In genomic region chr8:9978475-9979230, GRCm38 (mm10) we compare ENCODE assay signal across 8 mouse cellular contexts. TPM values are rescaled to one million over a fixed set of nuclear protein-coding genes. Genes with fewer than 3 reads are reported as not detected.
A peak's percentile ranks its signal among the peaks of the same experiment; 100 is the strongest.
DNase-seq lines count a peak whose midpoint lies in the region; ATAC-seq and TF ChIP-seq lines count a peak whose summit lies in the region.

No protein-coding gene starts in this region.

- no peak overlapping the region for H3K27ac ChIP-seq in kidney, adult 2 months (ENCODE audit: insufficient read depth, low read depth, low read length)
- H3K27ac ChIP-seq in embryonic facial prominence, embryonic 13.5 days, result no peak overlapping the region
- no peak overlapping the region for H3K27ac ChIP-seq in intestine, embryonic 14.5 days (ENCODE audit: low read depth)
- no peak overlapping the region for H3K27ac ChIP-seq in midbrain, postnatal 0 days (ENCODE audit: low read depth, low read length)

- peak; percentile 46 for DNase-seq in kidney, adult 2 months
- DNase-seq in kidney, postnatal 10 days, result no peak
- DNase-seq in G1E (ENCODE audit: low spot score), result no peak
- DNase-seq in intestine, embryonic 14.5 days (ENCODE audit: low spot score), result peak; percentile 51
- DNase-seq in midbrain, postnatal 0 days (ENCODE audit: low spot score), result no peak
- DNase-seq in urinary bladder, postnatal 10 days (ENCODE audit: low spot score), result no peak
- DNase-seq in embryo, embryonic 9.5 days (ENCODE audit: extremely low spot score), result no peak

- H3K27me3 ChIP-seq in kidney, adult 2 months (replicated peaks; ENCODE audit: control insufficient read depth, insufficient read depth, low read length), result no peaks in the 10 kb centered on the region
- no peaks in the 10 kb centered on the region for H3K27me3 ChIP-seq in G1E (ENCODE audit: insufficient read depth, low read length)
- H3K27me3 ChIP-seq in embryonic facial prominence, embryonic 13.5 days, result no peaks in the 10 kb centered on the region
- no peaks in the 10 kb centered on the region for H3K27me3 ChIP-seq in intestine, embryonic 14.5 days (replicated peaks; ENCODE audit: control insufficient read depth, insufficient read depth, low read length)
- H3K27me3 ChIP-seq in midbrain, postnatal 0 days (ENCODE audit: insufficient read depth, low read length), result no peaks in the 10 kb centered on the region

- no peak for ATAC-seq in G1E (ENCODE audit: extremely low read depth, insufficient number of reproducible peaks, low FRiP score, poor library complexity, severe bottlenecking)
- ATAC-seq in embryonic facial prominence, embryonic 13.5 days (ENCODE audit: insufficient number of reproducible peaks, insufficient read depth, low FRiP score, low TSS enrichment, low read depth), result no peak
- no peak for ATAC-seq in intestine, embryonic 14.5 days (replicated peaks; ENCODE audit: low FRiP score, low TSS enrichment, low read depth)
- ATAC-seq in midbrain, postnatal 0 days (ENCODE audit: low FRiP score), result no peak

- TF ChIP-seq POLR2A in kidney, adult 2 months (IDR thresholded peaks at IDR 0.05; ENCODE audit: low read depth, low read length), result no peak

- H3K9me3 ChIP-seq in G1E (replicated peaks), result no peaks in the 10 kb centered on the region
- no peaks in the 10 kb centered on the region for H3K9me3 ChIP-seq in embryonic facial prominence, embryonic 13.5 days
- no peaks in the 10 kb centered on the region for H3K9me3 ChIP-seq in intestine, embryonic 14.5 days (ENCODE audit: control insufficient read depth, low read length)
- H3K9me3 ChIP-seq in midbrain, postnatal 0 days (ENCODE audit: low read length), result no peaks in the 10 kb centered on the region

- H3K4me3 ChIP-seq in kidney, adult 2 months (ENCODE audit: insufficient read depth, low read depth, low read length), result peak overlapping the region; percentile 72
- peak overlapping the region; percentile 85 for H3K4me3 ChIP-seq in G1E (ENCODE audit: low read depth, low read length)
- peak overlapping the region; percentile 90 for H3K4me3 ChIP-seq in embryonic facial prominence, embryonic 13.5 days
- H3K4me3 ChIP-seq in intestine, embryonic 14.5 days (ENCODE audit: low read depth, low read length), result peak overlapping the region; percentile 95
- H3K4me3 ChIP-seq in midbrain, postnatal 0 days (ENCODE audit: low read depth, low read length), result peak overlapping the region; percentile 64

- no peaks in the 10 kb centered on the region for H3K36me3 ChIP-seq in kidney, adult 2 months (ENCODE audit: control insufficient read depth, insufficient read depth, low read length)
- H3K36me3 ChIP-seq in G1E (replicated peaks), result peaks cover 35% of the 10 kb centered on the region
- peaks cover 9% of the 10 kb centered on the region for H3K36me3 ChIP-seq in embryonic facial prominence, embryonic 13.5 days
- H3K36me3 ChIP-seq in intestine, embryonic 14.5 days (ENCODE audit: control insufficient read depth, insufficient read depth, low read length), result 0 out of 2 replicates have a peak, but pooled peaks cover 5% of the 10 kb centered on the region
- peaks cover 3% of the 10 kb centered on the region; the same call in 1 of the 2 replicates for H3K36me3 ChIP-seq in midbrain, postnatal 0 days (ENCODE audit: insufficient read depth, low read length)

- peak overlapping the region; percentile 70 for H3K4me2 ChIP-seq in embryonic facial prominence, embryonic 13.5 days
- peak overlapping the region; percentile 74 for H3K4me2 ChIP-seq in intestine, embryonic 14.5 days (ENCODE audit: low read length)
- peak overlapping the region; percentile 87 for H3K4me2 ChIP-seq in midbrain, postnatal 0 days (ENCODE audit: low read depth, low read length, poor library complexity, severe bottlenecking)

- no peak for TF ChIP-seq CTCF in kidney, adult 2 months (conservative IDR thresholded peaks at IDR 0.05; ENCODE audit: insufficient read depth, insufficient read length, low read depth, low read length)
- TF ChIP-seq CTCF in G1E (IDR thresholded peaks at IDR 0.05; ENCODE audit: low read depth, low read length), result no peak
- no peak for TF ChIP-seq CTCF in midbrain, postnatal 0 days (IDR thresholded peaks at IDR 0.05)

- H3K4me1 ChIP-seq in kidney, adult 2 months (ENCODE audit: control insufficient read depth, insufficient read depth, low read length), result peaks cover 11% of the 10 kb centered on the region
- peaks cover 27% of the 10 kb centered on the region for H3K4me1 ChIP-seq in G1E (ENCODE audit: insufficient read depth, low read depth, low read length)
- H3K4me1 ChIP-seq in embryonic facial prominence, embryonic 13.5 days, result peaks cover 30% of the 10 kb centered on the region
- H3K4me1 ChIP-seq in intestine, embryonic 14.5 days (replicated peaks; ENCODE audit: control insufficient read depth, insufficient read depth, low read length), result peaks cover 29% of the 10 kb centered on the region
- peaks cover 19% of the 10 kb centered on the region for H3K4me1 ChIP-seq in midbrain, postnatal 0 days (ENCODE audit: insufficient read depth, low read length)

- WGBS in kidney, adult 2 months, result 36% methylated on average over 18 of the region's 18 CpGs
- 63% methylated on average over 18 of the region's 18 CpGs for WGBS in embryonic facial prominence, embryonic 13.5 days
- 51% methylated on average over 18 of the region's 18 CpGs for WGBS in intestine, embryonic 14.5 days
- 58% methylated on average over 18 of the region's 18 CpGs for WGBS in midbrain, postnatal 0 days

- H3K9ac ChIP-seq in embryonic facial prominence, embryonic 13.5 days, result peak overlapping the region; percentile 93
- peak overlapping the region; percentile 91 for H3K9ac ChIP-seq in intestine, embryonic 14.5 days (ENCODE audit: low read length)
- peak overlapping the region; percentile 73 for H3K9ac ChIP-seq in midbrain, postnatal 0 days (replicated peaks; ENCODE audit: low read length, poor library complexity, severe bottlenecking)

RNA-seq across cellular contexts. Expression of gene Abhd13, which starts 1.1 kb away (rescaled TPM):
- 5.3 and 6.3 TPM in 2 replicates for polyA plus RNA-seq in kidney, adult 2 months (2012; rRNA removed)
- total RNA-seq in G1E (2014; fragmentation: Nextera tagmentation) (18.7 and 19.9 TPM in 2 replicates), G1E (2017) (23.5 and 24.0 TPM in 2 replicates)
- polyA plus RNA-seq in G1E (2012), result 1.4 and 1.5 TPM in 2 replicates
- 15.4 and 15.9 TPM in 2 replicates for polyA plus RNA-seq in embryonic facial prominence, embryonic 13.5 days (2015; fragmentation: Nextera tagmentation; extraction: Ambion mirVana)
- polyA plus RNA-seq in intestine, embryonic 14.5 days (2014; fragmentation: Nextera tagmentation; extraction: Ambion mirVana), result 19.5 and 20.4 TPM in 2 replicates
- total RNA-seq in midbrain, postnatal 0 days (2014; rRNA removed), result 21.3 and 29.1 TPM in 2 replicates
- polyA plus RNA-seq in midbrain, postnatal 0 days (2015; fragmentation: Nextera tagmentation; extraction: Ambion mirVana), result 11.2 and 12.3 TPM in 2 replicates

RNA-seq across cellular contexts. Expression of gene Lig4, which starts 1.2 kb away (rescaled TPM):
- 2.0 and 2.2 TPM in 2 replicates for polyA plus RNA-seq in kidney, adult 2 months (2012; rRNA removed)
- total RNA-seq in G1E (2014; fragmentation: Nextera tagmentation) (4.4 and 6.1 TPM in 2 replicates), G1E (2017) (0.87 and 1.5 TPM in 2 replicates)
- 0.28 and 0.38 TPM in 2 replicates for polyA plus RNA-seq in G1E (2012)
- 6.0 and 7.0 TPM in 2 replicates for polyA plus RNA-seq in embryonic facial prominence, embryonic 13.5 days (2015; fragmentation: Nextera tagmentation; extraction: Ambion mirVana)
- 4.4 and 6.5 TPM in 2 replicates for polyA plus RNA-seq in intestine, embryonic 14.5 days (2014; fragmentation: Nextera tagmentation; extraction: Ambion mirVana)
- 4.1 and 4.2 TPM in 2 replicates for total RNA-seq in midbrain, postnatal 0 days (2014; rRNA removed)
- 7.3 and 8.2 TPM in 2 replicates for polyA plus RNA-seq in midbrain, postnatal 0 days (2015; fragmentation: Nextera tagmentation; extraction: Ambion mirVana)

RNA-seq across cellular contexts. Expression of gene Tnfsf13b, which starts 27.6 kb away (rescaled TPM):
- 2.0 and 2.4 TPM in 2 replicates for polyA plus RNA-seq in kidney, adult 2 months (2012; rRNA removed)
- 1.5 TPM in 1 of 2 replicates, not detected in the other for total RNA-seq in G1E (2014; fragmentation: Nextera tagmentation)
- 0.16 and 0.23 TPM in 2 replicates for total RNA-seq in G1E (2017)
- polyA plus RNA-seq in G1E (2012), result 0.07 TPM in 1 of 2 replicates, not detected in the other
- polyA plus RNA-seq in embryonic facial prominence, embryonic 13.5 days (2015; fragmentation: Nextera tagmentation; extraction: Ambion mirVana), result 0.10 and 0.27 TPM in 2 replicates
- 0.55 and 0.80 TPM in 2 replicates for polyA plus RNA-seq in intestine, embryonic 14.5 days (2014; fragmentation: Nextera tagmentation; extraction: Ambion mirVana)
- 0.33 and 1.1 TPM in 2 replicates for total RNA-seq in midbrain, postnatal 0 days (2014; rRNA removed)
- 0.59 and 1.1 TPM in 2 replicates for polyA plus RNA-seq in midbrain, postnatal 0 days (2015; fragmentation: Nextera tagmentation; extraction: Ambion mirVana)

Comparison
In these comparisons a context has a peak if more than half of its experiments do, and no peak if none do; other contexts are left out.
1. DNase-seq: peak in kidney, adult 2 months (single experiment) and intestine, embryonic 14.5 days (single experiment); none in kidney, postnatal 10 days (single experiment), G1E (single experiment), midbrain, postnatal 0 days (single experiment), urinary bladder, postnatal 10 days (single experiment) and embryo, embryonic 9.5 days (single experiment).
2. Peak in every context shown above with its lines, with median percentiles within 50 percentile points of each other: H3K4me3 ChIP-seq, H3K4me2 ChIP-seq and H3K9ac ChIP-seq.